Mouse (Mus musculus): ENCODE data around the gene Gm14819.
"Not testable (repeated sequence)": the region's sequence is repeated elsewhere in the genome, so short reads cannot be mapped to it uniquely, and the experiment has no call there.

GRCm38 (mm10) chrX:35403883-35404282 lies at the start of gene Gm14819:
- TF ChIP-seq CTCF (IDR thresholded peaks at IDR 0.05; ENCODE audit: control insufficient read depth, insufficient read depth, insufficient replicate concordance, low read depth, low read length); POLR2A (IDR thresholded peaks at IDR 0.05; ENCODE audit: control insufficient read depth, low read depth, low read length): not testable (repeated sequence)

Measured in testis, adult 2 months (tissue).